Mouse (Mus musculus): ENCODE data around the gene Pole3.

DNA sequence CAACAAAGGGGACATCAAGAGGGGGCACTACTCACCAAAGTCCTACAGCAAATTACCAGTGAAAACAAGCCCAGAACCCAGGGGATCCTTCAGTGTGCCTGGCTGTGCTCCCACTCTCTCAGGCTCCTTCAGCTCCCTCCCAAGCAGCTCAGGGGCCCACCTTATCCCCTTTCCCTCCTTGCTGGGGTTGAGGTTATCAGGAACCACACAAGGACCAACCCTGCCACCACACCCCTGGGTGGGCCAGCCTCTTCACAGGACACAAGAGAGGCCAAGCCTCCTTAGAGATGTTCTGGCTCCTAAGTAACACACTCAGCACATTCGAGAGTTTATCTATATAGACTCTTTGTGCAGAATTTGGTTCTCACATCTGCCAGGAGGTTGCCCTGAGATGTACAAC, 8.3 kb downstream of the Pole3 start:
- TF ChIP-seq CTCF (IDR thresholded peaks at IDR 0.05; ENCODE audit: low read depth, low read length): no peak
- no peak for TF ChIP-seq POLR2AphosphoS5 (IDR thresholded peaks at IDR 0.05; ENCODE audit: insufficient replicate concordance, low read depth, low read length)
